Comparison of ENCODE assay signal across 9 mouse cellular contexts in the genomic region with DNA sequence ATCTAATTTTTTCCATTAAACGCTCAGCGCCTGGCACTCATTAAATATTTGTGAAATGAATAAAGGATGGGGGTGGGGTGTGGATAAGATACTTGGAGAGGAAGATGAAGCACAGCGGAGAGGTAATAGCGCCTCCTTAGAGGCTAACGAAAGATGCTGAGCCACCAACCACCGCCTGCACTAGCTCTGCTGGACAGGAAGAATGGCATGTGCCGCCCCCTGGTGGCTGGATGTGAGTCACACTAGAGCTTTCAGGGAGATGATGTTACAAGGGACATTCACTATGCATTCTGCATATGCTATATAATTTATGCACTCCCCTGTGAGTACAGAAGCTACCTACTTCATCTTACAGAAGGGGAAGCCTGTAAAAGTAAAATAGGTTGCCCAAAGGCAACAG. TPM values are rescaled to one million over a fixed set of nuclear protein-coding genes. Genes with fewer than 3 reads are reported as not detected.
DNase-seq lines count a peak whose midpoint lies in the region; ATAC-seq and TF ChIP-seq lines count a peak whose summit lies in the region.
"Had no signal": no experiment of that assay in that cellular context is flagged by ENCODE, and none has a peak within 500 bp of the region (broad histone marks: within the 10 kb centered on the region; RNA-seq: fewer than 3 reads in every experiment).

No protein-coding gene starts in this region.

- TF ChIP-seq POLR2A in kidney, adult 2 months (IDR thresholded peaks at IDR 0.05; ENCODE audit: low read depth, low read length), result no peak

- peak; percentile 92 for DNase-seq in kidney, adult 2 months
- DNase-seq in brain, adult 2 months (ENCODE audit: low read depth, low spot score), result peak; percentile 95
- peak; percentile 96 for DNase-seq in induced T-regulatory cell, adult 2 months (ENCODE audit: low read depth)
- peak; percentile 89 for DNase-seq in limb, embryonic 10.5 days (ENCODE audit: low spot score)
- peak; percentile 76 for DNase-seq in ovary, adult 18-20 months (ENCODE audit: low spot score)
- peak; percentile 87 for DNase-seq in thymus, postnatal 0 days (ENCODE audit: low spot score)

- H3K9me3 ChIP-seq in kidney, embryonic 15.5 days (replicated peaks), result no peaks in the 10 kb centered on the region
- H3K9me3 ChIP-seq in limb, embryonic 10.5 days (replicated peaks), result no peaks in the 10 kb centered on the region

- TF ChIP-seq CTCF in kidney, adult 2 months (conservative IDR thresholded peaks at IDR 0.05; ENCODE audit: insufficient read depth, insufficient read length, low read depth, low read length), result peak; percentile 97

- no peaks in the 10 kb centered on the region for H3K27me3 ChIP-seq in kidney, adult 2 months (replicated peaks; ENCODE audit: control insufficient read depth, insufficient read depth, low read length)
- H3K27me3 ChIP-seq in kidney, embryonic 15.5 days, result no peaks in the 10 kb centered on the region
- no peaks in the 10 kb centered on the region for H3K27me3 ChIP-seq in limb, embryonic 10.5 days (ENCODE audit: low read depth, poor library complexity, severe bottlenecking)

- no peak overlapping the region for H3K9ac ChIP-seq in kidney, embryonic 15.5 days

- H3K27ac ChIP-seq in kidney, adult 2 months (ENCODE audit: insufficient read depth, low read depth, low read length), result no peak overlapping the region
- H3K27ac ChIP-seq in kidney, embryonic 15.5 days, result no peak overlapping the region
- no peak overlapping the region for H3K27ac ChIP-seq in limb, embryonic 10.5 days

- H3K4me1 ChIP-seq in kidney, adult 2 months (ENCODE audit: control insufficient read depth, insufficient read depth, low read length), result peaks cover 6% of the 10 kb centered on the region; the same call in 1 of the 2 replicates
- H3K4me1 ChIP-seq in kidney, embryonic 15.5 days, result peaks cover 19% of the 10 kb centered on the region
- peaks cover 33% of the 10 kb centered on the region for H3K4me1 ChIP-seq in limb, embryonic 10.5 days

- 6% methylated on average over 7 of the region's 7 CpGs for WGBS in kidney, adult 2 months
- WGBS in kidney, embryonic 15.5 days, result 13% methylated on average over 7 of the region's 7 CpGs
- 8% methylated on average over 7 of the region's 7 CpGs for WGBS in limb, embryonic 10.5 days

- ATAC-seq in kidney, embryonic 15.5 days (replicated peaks; ENCODE audit: low FRiP score), result no peak
- ATAC-seq in erythroid progenitor cell, adult 5-6 weeks (replicated peaks; ENCODE audit: low FRiP score, poor library complexity, severe bottlenecking), result peak; percentile 70

- H3K4me3 ChIP-seq in kidney, adult 2 months (ENCODE audit: insufficient read depth, low read depth, low read length), result no peak overlapping the region
- no peak overlapping the region for H3K4me3 ChIP-seq in kidney, embryonic 15.5 days (replicated peaks)
- no peak overlapping the region for H3K4me3 ChIP-seq in limb, embryonic 10.5 days
- H3K4me3 ChIP-seq: erythroblast, embryonic 14.5 days had no signal

- no peak overlapping the region for H3K4me2 ChIP-seq in kidney, embryonic 15.5 days

- no peaks in the 10 kb centered on the region for H3K36me3 ChIP-seq in kidney, adult 2 months (ENCODE audit: control insufficient read depth, insufficient read depth, low read length)
- H3K36me3 ChIP-seq in kidney, embryonic 15.5 days, result no peaks in the 10 kb centered on the region
- H3K36me3 ChIP-seq in limb, embryonic 10.5 days, result no peaks in the 10 kb centered on the region

RNA-seq across cellular contexts. Expression of gene Camk2g, which starts 4.9 kb away (rescaled TPM):
- polyA plus RNA-seq in kidney, adult 2 months (2012; rRNA removed), result 15.4 and 16.0 TPM in 2 replicates
- 39.6 and 48.4 TPM in 2 replicates for polyA plus RNA-seq in kidney, embryonic 15.5 days (2015; fragmentation: Nextera tagmentation; extraction: Ambion mirVana)
- total RNA-seq in erythroid progenitor cell, adult 5-6 weeks (2015; ENCODE audit: low replicate concordance), result 6.7 and 7.2 TPM in 2 replicates
- total RNA-seq in erythroid progenitor cell, adult 5-6 weeks (2017; ENCODE audit: low replicate concordance), result 3.6 and 6.9 TPM in 2 replicates
- 43.3 and 57.6 TPM in 2 replicates for polyA plus RNA-seq in limb, embryonic 10.5 days (2016; fragmentation: Nextera tagmentation; extraction: Ambion mirVana)
- 53.2 and 56.4 TPM in 2 replicates for polyA plus RNA-seq in thymus, postnatal 0 days (2015; fragmentation: Nextera tagmentation; extraction: Ambion mirVana)

RNA-seq across cellular contexts. Expression of gene Plau, which starts 37.7 kb away (rescaled TPM):
- polyA plus RNA-seq in kidney, adult 2 months (2012; rRNA removed), result 261 and 276 TPM in 2 replicates
- polyA plus RNA-seq in kidney, embryonic 15.5 days (2015; fragmentation: Nextera tagmentation; extraction: Ambion mirVana), result 10.7 and 12.4 TPM in 2 replicates
- 2.5 TPM in 1 of 2 replicates, not detected in the other for total RNA-seq in erythroid progenitor cell, adult 5-6 weeks (2015; ENCODE audit: low replicate concordance)
- total RNA-seq in erythroid progenitor cell, adult 5-6 weeks (2017; ENCODE audit: low replicate concordance), result 1.6 and 2.1 TPM in 2 replicates
- 0.54 and 0.55 TPM in 2 replicates for polyA plus RNA-seq in limb, embryonic 10.5 days (2016; fragmentation: Nextera tagmentation; extraction: Ambion mirVana)
- polyA plus RNA-seq in thymus, postnatal 0 days (2015; fragmentation: Nextera tagmentation; extraction: Ambion mirVana), result 3.5 and 3.7 TPM in 2 replicates
- polyA plus RNA-seq: erythroblast, embryonic 14.5 days had no signal

Comparison
In these comparisons a context has a peak if more than half of its experiments do, and no peak if none do; other contexts are left out.
1. RNA of gene Plau, which starts 37.7 kb away (polyA plus RNA-seq): 261 to 276 TPM in kidney, adult 2 months; 10.7 to 12.4 TPM in kidney, embryonic 15.5 days, 3.5 to 3.7 TPM in thymus, postnatal 0 days and 0.54 to 0.55 TPM in limb, embryonic 10.5 days; every median in the first group is over 10 times any median in the second.
2. Peak in every context shown above with its lines, with median percentiles within 50 percentile points of each other: DNase-seq.